Mouse (Mus musculus) embryonic facial prominence, embryonic 12.5 days (tissue): Measurements from ENCODE around the gene Irf2. TPM values are rescaled to one million over a fixed set of nuclear protein-coding genes. Genes with fewer than 3 reads are reported as not detected.

Experiments used
- ATAC-seq: fragments of 200-750 bp; cut with Nextera tagmentation; 2 replicates; pipeline ENCODE4 v1.8.0; 2017; ENCODE audit not compliant: insufficient number of reproducible peaks, insufficient read depth, low FRiP score, low TSS enrichment
- H3K27ac ChIP-seq: fragments of 300-500 bp; sonication (generic); 2 replicates; pipeline ENCODE4 v1.5.1; 2016; ENCODE audit warnings: mild to moderate bottlenecking
- H3K27me3 ChIP-seq: fragments of 300-500 bp; sonication (generic); 2 replicates; pipeline ENCODE4 v1.6.1; 2016; ENCODE audit warnings: mild to moderate bottlenecking, moderate library complexity
- H3K36me3 ChIP-seq: fragments of 300-500 bp; sonication (generic); 2 replicates; pipeline ENCODE4 v1.6.1; 2016; ENCODE audit warnings: mild to moderate bottlenecking
- H3K4me1 ChIP-seq: fragments of 300-500 bp; sonication (generic); 2 replicates; pipeline ENCODE4 v1.6.1; 2016
- H3K4me2 ChIP-seq: fragments of 300-500 bp; sonication (generic); replicated peaks from 2 replicates; pipeline ENCODE4 v1.6.1; 2016; ENCODE audit warnings: mild to moderate bottlenecking, moderate library complexity
- H3K4me3 ChIP-seq: fragments of 300-500 bp; sonication (generic); 2 replicates; pipeline ENCODE4 v1.5.1; 2016; ENCODE audit warnings: mild to moderate bottlenecking
- H3K9ac ChIP-seq: fragments of 300-500 bp; sonication (generic); 2 replicates; pipeline ENCODE4 v1.6.1; 2016; ENCODE audit warnings: mild to moderate bottlenecking, moderate library complexity
- H3K9me3 ChIP-seq: fragments of 300-500 bp; sonication (generic); 2 replicates; pipeline ENCODE4 v1.6.1; 2016; ENCODE audit warnings: mild to moderate bottlenecking, moderate library complexity
- WGBS: fragments of 180-500 bp; shearing (Covaris S2); methylation state at CpG from one replicate; pipeline ENCODE4 v1.1.7; 2016; 5-methylcytosine and 5-hydroxymethylcytosine counted together
- polyA plus RNA-seq: library from polyadenylated mRNA; unstranded; fragments of >200 nt; fragmentation: Nextera tagmentation; extraction: Ambion mirVana; gene quantifications from 2 replicates; pipeline ENCODE4 v1.2.1, GENCODE M21; 2016

Irf2 gene
- polyA plus RNA-seq, 1 experiment from 2014 or later: 18.4 TPM

- Histone ChIP-seq H3K27ac (no peak overlapping the region), H3K4me2 (no peak overlapping the region), H3K27me3 (no peaks in the 10 kb centered on the region), H3K4me1 (no peaks in the 10 kb centered on the region), H3K4me3 (no peak overlapping the region), H3K36me3 (no peaks in the 10 kb centered on the region), H3K9me3 (no peaks in the 10 kb centered on the region), H3K9ac (no peak overlapping the region)
- ATAC-seq: no peak
- 69% methylated on average over 2 of the region's 2 CpGs for WGBS
These were observed 19.1 kb downstream of the Irf2 start for GRCm38 (mm10) chr8:46758676-46759075.

- 89% methylated on average over 7 of the region's 7 CpGs for WGBS
- Histone ChIP-seq H3K9ac (no peak overlapping the region), H3K36me3 (no peaks in the 10 kb centered on the region), H3K4me2 (no peak overlapping the region), H3K9me3 (no peaks in the 10 kb centered on the region), H3K27me3 (no peaks in the 10 kb centered on the region), H3K27ac (no peak overlapping the region), H3K4me1 (no peaks in the 10 kb centered on the region), H3K4me3 (no peak overlapping the region)
- no peak for ATAC-seq
These were observed 20.0 kb downstream of the Irf2 start for GRCm38 (mm10) chr8:46759562-46759961.

GRCm38 (mm10) chr8:46760701-46761100 is 21.2 kb downstream of the Irf2 start:
- no peak overlapping the region for H3K9ac ChIP-seq
- no peaks in the 10 kb centered on the region for H3K36me3 ChIP-seq
- no peak overlapping the region for H3K27ac ChIP-seq
- H3K4me1 ChIP-seq: no peaks in the 10 kb centered on the region
- no peak for ATAC-seq
- H3K4me3 ChIP-seq: no peak overlapping the region
- H3K9me3 ChIP-seq: no peaks in the 10 kb centered on the region
- 95% methylated on average over 7 of the region's 7 CpGs for WGBS
- H3K4me2 ChIP-seq: no peak overlapping the region
- no peaks in the 10 kb centered on the region for H3K27me3 ChIP-seq

DNA sequence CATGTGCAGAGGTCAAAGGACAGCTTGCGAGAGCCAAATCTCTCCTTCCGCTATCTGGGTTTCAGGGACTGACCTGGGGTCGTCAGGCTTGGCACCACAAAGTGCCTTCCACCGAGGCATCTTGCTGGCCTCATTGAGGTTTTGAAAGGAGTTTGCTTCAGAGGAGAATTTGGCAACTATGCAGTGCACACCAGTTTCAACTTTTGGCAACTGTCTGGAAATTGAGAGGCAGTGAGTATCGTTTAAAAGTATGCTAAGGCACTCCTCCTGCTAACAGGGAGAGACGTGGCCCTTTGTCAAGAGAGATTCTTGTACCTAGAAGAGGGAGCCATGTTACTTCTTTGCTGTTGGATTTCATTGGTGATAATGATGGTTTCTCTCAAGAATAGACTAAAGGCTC is 21.9 kb downstream of the Irf2 start:
- no peak overlapping the region for H3K4me2 ChIP-seq
- no peaks in the 10 kb centered on the region for H3K4me1 ChIP-seq
- H3K36me3 ChIP-seq: no peaks in the 10 kb centered on the region
- H3K9me3 ChIP-seq: no peaks in the 10 kb centered on the region
- 82% methylated on average over 6 of the region's 6 CpGs for WGBS
- no peak for ATAC-seq
- H3K9ac ChIP-seq: no peak overlapping the region
- no peak overlapping the region for H3K4me3 ChIP-seq
- H3K27me3 ChIP-seq: no peaks in the 10 kb centered on the region
- H3K27ac ChIP-seq: no peak overlapping the region

GRCm38 (mm10) chr8:46769408-46770180 is 30.1 kb downstream of the Irf2 start:
- no peak overlapping the region for H3K4me3 ChIP-seq
- H3K36me3 ChIP-seq: no peaks in the 10 kb centered on the region
- no peaks in the 10 kb centered on the region for H3K9me3 ChIP-seq
- H3K9ac ChIP-seq: no peak overlapping the region
- H3K27me3 ChIP-seq: no peaks in the 10 kb centered on the region
- ATAC-seq: peak; percentile 10; the same call in 1 of the 2 replicates
- 0 out of 2 replicates have a peak overlapping the region, but pooled peaks have one; percentile 60 for H3K27ac ChIP-seq
- H3K4me2 ChIP-seq: no peak overlapping the region
- H3K4me1 ChIP-seq: peaks cover 10% of the 10 kb centered on the region
- 53% methylated on average over 11 of the region's 11 CpGs for WGBS

DNA sequence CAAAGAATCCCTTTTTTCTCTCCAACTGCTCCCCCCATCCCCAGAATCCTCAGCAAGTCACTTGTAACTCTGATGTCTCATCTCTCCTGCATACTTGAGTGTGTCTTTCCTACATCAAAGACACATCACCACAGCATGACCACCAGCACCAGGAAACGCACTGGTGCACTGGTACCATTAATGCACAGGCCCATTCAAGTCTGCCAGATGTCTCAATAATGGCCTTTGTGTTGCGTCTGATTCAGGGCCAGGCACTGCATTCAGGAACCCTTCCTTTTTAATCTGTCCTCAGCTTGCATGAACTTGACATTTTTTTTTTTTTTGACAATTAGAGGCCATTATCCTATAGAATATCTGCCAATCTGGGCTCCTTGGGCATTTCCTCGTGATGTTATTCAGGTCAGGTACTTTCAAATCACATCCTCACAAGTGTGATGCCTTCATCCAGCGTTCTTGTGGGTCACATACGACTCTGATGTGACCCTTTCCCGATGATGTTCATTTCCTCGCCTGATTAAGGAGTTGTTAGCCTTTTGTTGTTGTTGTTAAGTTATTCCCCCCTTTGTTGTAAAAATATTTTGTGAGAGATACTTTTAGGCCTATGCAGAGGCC is 31.5 kb downstream of the Irf2 start:
- ATAC-seq: no peak

GRCm38 (mm10) chr8:46772801-46773200 is 33.3 kb downstream of the Irf2 start:
- Histone ChIP-seq H3K4me1 (peaks cover 10% of the 10 kb centered on the region), H3K4me2 (no peak overlapping the region), H3K9ac (no peak overlapping the region), H3K36me3 (no peaks in the 10 kb centered on the region), H3K27me3 (no peaks in the 10 kb centered on the region), H3K9me3 (no peaks in the 10 kb centered on the region), H3K4me3 (no peak overlapping the region), H3K27ac (no peak overlapping the region)
- ATAC-seq: no peak
- 92% methylated on average over 6 of the region's 6 CpGs for WGBS

More for the DNA sequence above, 31.5 kb downstream of the Irf2 start:
- Histone ChIP-seq H3K9ac (no peak overlapping the region), H3K36me3 (no peaks in the 10 kb centered on the region), H3K4me1 (peaks cover 10% of the 10 kb centered on the region), H3K27me3 (no peaks in the 10 kb centered on the region), H3K27ac (no peak overlapping the region), H3K4me2 (no peak overlapping the region), H3K9me3 (no peaks in the 10 kb centered on the region), H3K4me3 (no peak overlapping the region)
- 76% methylated on average over 7 of the region's 7 CpGs for WGBS

- Histone ChIP-seq H3K27ac (no peak overlapping the region), H3K27me3 (no peaks in the 10 kb centered on the region), H3K4me3 (no peak overlapping the region), H3K36me3 (no peaks in the 10 kb centered on the region), H3K9ac (no peak overlapping the region), H3K9me3 (no peaks in the 10 kb centered on the region), H3K4me1 (no peaks in the 10 kb centered on the region), H3K4me2 (no peak overlapping the region)
- no peak for ATAC-seq
- WGBS: 88% methylated on average over 10 of the region's 10 CpGs
These were observed 38.4 kb downstream of the Irf2 start for GRCm38 (mm10) chr8:46777760-46778460.

- WGBS: 72% methylated on average over 6 of the region's 6 CpGs
- Histone ChIP-seq H3K27me3 (no peaks in the 10 kb centered on the region), H3K27ac (no peak overlapping the region), H3K9me3 (no peaks in the 10 kb centered on the region), H3K36me3 (no peaks in the 10 kb centered on the region), H3K4me1 (no peaks in the 10 kb centered on the region), H3K9ac (no peak overlapping the region), H3K4me2 (no peak overlapping the region), H3K4me3 (no peak overlapping the region)
- ATAC-seq: no peak
These were observed 41.6 kb downstream of the Irf2 start for GRCm38 (mm10) chr8:46781067-46781657.

DNA sequence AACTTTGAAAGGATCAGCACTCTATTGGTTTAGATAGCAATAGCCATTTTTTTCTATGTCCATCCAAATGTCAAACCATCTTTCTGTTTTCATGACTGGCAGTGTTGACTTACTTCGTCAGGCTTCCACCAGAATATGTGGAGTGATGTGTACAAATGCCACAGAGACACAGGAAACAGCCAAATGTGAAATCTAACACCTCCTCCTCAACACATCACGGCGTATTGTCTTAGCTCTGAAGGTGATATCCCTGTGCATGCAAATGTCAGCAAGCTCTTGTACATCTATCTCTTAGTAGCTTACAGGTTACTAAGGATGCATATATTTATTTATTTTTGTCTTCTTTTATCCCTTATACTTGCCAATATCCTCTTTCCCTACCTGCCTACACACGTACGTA is 42.7 kb downstream of the Irf2 start:
- H3K4me3 ChIP-seq: no peak overlapping the region
- no peak for ATAC-seq
- no peaks in the 10 kb centered on the region for H3K9me3 ChIP-seq
- H3K36me3 ChIP-seq: no peaks in the 10 kb centered on the region
- no peak overlapping the region for H3K4me2 ChIP-seq
- H3K27ac ChIP-seq: no peak overlapping the region
- no peak overlapping the region for H3K9ac ChIP-seq
- WGBS: 85% methylated on average over 5 of the region's 5 CpGs
- no peaks in the 10 kb centered on the region for H3K27me3 ChIP-seq
- H3K4me1 ChIP-seq: no peaks in the 10 kb centered on the region

DNA sequence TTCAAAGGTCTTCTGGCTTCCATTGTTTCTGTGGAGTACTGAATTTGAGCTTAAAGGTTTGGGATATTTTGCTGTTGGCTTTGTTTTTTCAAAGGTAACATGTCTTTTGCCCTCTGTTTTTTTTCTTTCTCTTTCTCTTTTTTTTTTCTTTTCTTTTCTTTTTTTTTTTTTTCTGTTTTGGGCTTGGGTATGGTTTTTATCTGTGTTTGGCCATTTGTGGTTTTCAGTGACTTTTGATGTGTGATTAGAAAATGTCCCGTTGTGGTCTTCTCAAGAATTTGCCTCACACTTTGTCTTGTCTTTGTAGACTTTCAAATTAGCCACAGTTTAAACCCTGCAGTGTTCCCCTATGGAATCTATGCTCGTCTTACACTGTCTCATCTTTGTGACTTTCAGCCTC is 45.5 kb downstream of the Irf2 start:
- no peak overlapping the region for H3K9ac ChIP-seq
- no peak for ATAC-seq
- no peak overlapping the region for H3K4me3 ChIP-seq
- no peaks in the 10 kb centered on the region for H3K9me3 ChIP-seq
- H3K27ac ChIP-seq: no peak overlapping the region
- 51% methylated on average over 2 of the region's 2 CpGs for WGBS
- no peaks in the 10 kb centered on the region for H3K36me3 ChIP-seq
- no peak overlapping the region for H3K4me2 ChIP-seq
- H3K27me3 ChIP-seq: no peaks in the 10 kb centered on the region
- no peaks in the 10 kb centered on the region for H3K4me1 ChIP-seq
